Mouse (Mus musculus) left cerebral cortex, postnatal 4 days (tissue): ENCODE measurements around the gene Klre1. TPM values are rescaled to one million over a fixed set of nuclear protein-coding genes. Genes with fewer than 3 reads are reported as not detected.
"Not testable (repeated sequence)": the region's sequence is repeated elsewhere in the genome, so short reads cannot be mapped to it uniquely, and the experiment has no call there.

Source experiments
- DNase-seq: peaks from one replicate; pipeline ENCODE4 v3.0.0-alpha.2; 2022
- intact Hi-C: fragments of 180-260 bp; cut with DNase I; formaldehyde crosslinking; loops from one replicate; pipeline ENCODE4 v1.15.1; 2025
- total RNA-seq, 2 experiments: library from RNA; stranded (reverse); gene quantifications; 2 replicates each; pipeline ENCODE4 v1.2.3; 2021

Gene Klre1
- total RNA-seq, 2 experiments from 2014 or later: not detected

GRCm38 (mm10) chr6:129581896-129582295 lies 4.2 kb downstream of the Klre1 start:
- DNase-seq: no peak
- intact Hi-C loops: no loop called here

- DNase-seq: no peak
- intact Hi-C loops: no loop called here
Observed at GRCm38 (mm10) chr6:129583014-129583413, 5.3 kb downstream of the Klre1 start.

- intact Hi-C loops: no loop called here
- DNase-seq: no peak
Observed at GRCm38 (mm10) chr6:129591508-129591907, 13.8 kb downstream of the Klre1 start, which contains the start of gene Klrd1. Gene Klrd1, plus strand, starts transcription at chr6:129591782.

DNA sequence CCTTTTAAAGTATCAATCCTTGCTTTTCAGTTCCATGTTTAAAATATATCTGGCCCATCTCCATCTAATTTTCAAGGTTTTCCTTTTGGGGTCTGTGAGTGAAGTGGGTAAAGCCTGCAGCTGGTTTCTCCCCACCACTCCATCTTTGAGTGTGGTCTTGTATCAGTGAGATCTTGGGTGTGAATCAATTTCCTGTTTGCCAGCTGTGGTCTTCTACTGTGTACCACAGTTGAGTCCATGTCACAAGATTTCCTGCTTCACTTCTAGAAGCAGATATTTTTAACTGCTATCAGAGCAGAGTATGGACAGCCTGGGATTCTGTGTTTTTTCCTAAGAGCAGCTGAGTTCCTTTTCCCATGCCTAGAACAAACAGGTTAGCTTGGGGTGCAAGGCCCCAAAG lies 30.7 kb downstream of the Klre1 start:
- intact Hi-C loops: no loop called here
- no peak for DNase-seq

DNA sequence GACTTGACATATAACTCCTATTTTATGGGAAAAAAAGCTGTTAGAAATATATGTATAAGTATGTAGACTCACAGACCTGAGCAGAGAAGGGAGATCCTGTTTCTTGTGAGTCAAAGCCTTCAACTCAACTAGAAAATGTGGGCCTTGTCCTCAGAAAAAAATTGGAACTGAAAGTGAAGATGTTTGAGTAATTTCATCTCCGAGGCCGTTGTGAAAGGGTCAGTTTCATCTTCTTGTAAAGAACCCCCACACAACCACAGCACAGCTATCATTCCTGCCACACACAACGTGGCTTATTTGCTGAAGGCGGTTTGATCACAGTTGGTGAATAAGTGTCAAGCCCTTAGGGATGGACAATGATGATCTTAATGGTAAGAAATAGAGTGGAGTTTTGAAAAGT lies 46.0 kb downstream of the Klre1 start, which contains the start of gene Klrk1:
Gene Klrk1, minus strand, starts transcription at position 130 of the 400 bp plus-strand sequence.
- intact Hi-C loops: no loop called here
- no peak for DNase-seq

GRCm38 (mm10) chr6:129631046-129631445 lies 53.3 kb downstream of the Klre1 start:
- DNase-seq, intact Hi-C loops: not testable (repeated sequence)

Other genes starting within 250 kb of the Klre1 start
- gene 4922502D21Rik, start 246.1 kb upstream of the Klre1 start, total RNA-seq: not detected
- under 1 TPM in 1 of 2 experiments, not detected in 1; 0.28 TPM for gene Clec12a, start 235.2 kb upstream of the Klre1 start, total RNA-seq
- gene Clec12b, start 192.0 kb upstream of the Klre1 start, total RNA-seq: not detected
- gene Clec1b, start 180.6 kb upstream of the Klre1 start, total RNA-seq: under 1 TPM in 1 of 2 experiments, not detected in 1; 0.68 TPM
- not detected for gene Clec9a, start 169.0 kb upstream of the Klre1 start, total RNA-seq
- gene Clec1a, start 125.9 kb upstream of the Klre1 start, total RNA-seq: 1 to 10 TPM; 1.3 to 2.1 TPM
- gene Olr1, start 70.7 kb upstream of the Klre1 start, total RNA-seq: not detected
- gene Tmem52b, start 65.3 kb upstream of the Klre1 start, total RNA-seq: not detected
- 100 to 1,000 TPM; 206 to 217 TPM for gene Gabarapl1, start 44.7 kb upstream of the Klre1 start, total RNA-seq
- gene Klrd1, start 13.9 kb downstream of the Klre1 start, total RNA-seq: not detected
- not detected for gene Klrk1, start 46.0 kb downstream of the Klre1 start, total RNA-seq
- not detected for gene Klrc3, start 65.4 kb downstream of the Klre1 start, total RNA-seq
- not detected for gene Klrc2, start 82.8 kb downstream of the Klre1 start, total RNA-seq
- gene Klrc1, start 101.1 kb downstream of the Klre1 start, total RNA-seq: not detected
- gene Klri1, start 139.2 kb downstream of the Klre1 start, total RNA-seq: not detected
- not detected for gene Klri2, start 162.6 kb downstream of the Klre1 start, total RNA-seq
- not detected for gene Gm156, start 206.4 kb downstream of the Klre1 start, total RNA-seq